Comparison of ENCODE assay signal across 13 mouse cellular contexts in the genomic region with DNA sequence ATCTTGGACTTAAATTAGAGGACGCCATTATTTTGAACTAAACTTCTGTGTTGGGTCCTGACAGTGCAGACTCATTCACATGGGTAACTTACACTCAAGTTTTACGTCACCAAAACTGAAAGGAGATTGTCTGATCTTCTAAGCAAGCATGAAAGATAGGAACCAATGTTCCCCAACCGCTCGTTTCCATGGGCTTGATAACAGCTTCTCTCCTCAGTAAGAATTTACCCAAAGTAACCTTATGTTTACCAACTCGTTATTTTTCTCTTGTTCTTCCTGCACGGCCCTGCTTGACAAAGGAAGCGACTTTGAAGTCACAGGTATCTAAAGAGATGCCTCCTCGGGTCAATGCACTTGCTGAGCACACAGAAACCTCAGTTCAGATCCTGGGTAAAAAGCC.
"Had no signal": no experiment of that assay in that cellular context is flagged by ENCODE, and none has a peak within 500 bp of the region (broad histone marks: within the 10 kb centered on the region; RNA-seq: fewer than 3 reads in every experiment).

No protein-coding gene starts in this region.

- H3K36me3 ChIP-seq: intestine, embryonic 15.5 days; kidney, embryonic 15.5 days; limb, embryonic 15.5 days; liver, embryonic 12.5 days; midbrain, embryonic 10.5 days; neural tube, embryonic 12.5 days had no signal

- ATAC-seq: intestine, embryonic 15.5 days; liver, embryonic 12.5 days had no signal

- DNase-seq: kidney, adult 2 months; kidney, postnatal 25 days; lung, embryonic 14.5 days; lung, postnatal 10 days; lung, postnatal 4 days; midbrain, embryonic 14.5 days; thymus, postnatal 14 days had no signal

- H3K27ac ChIP-seq: intestine, embryonic 15.5 days; limb, embryonic 15.5 days; liver, embryonic 12.5 days; midbrain, embryonic 10.5 days; neural tube, embryonic 12.5 days had no signal

- H3K4me3 ChIP-seq: intestine, embryonic 15.5 days; kidney, embryonic 15.5 days; limb, embryonic 15.5 days; liver, embryonic 12.5 days; midbrain, embryonic 10.5 days; neural tube, embryonic 12.5 days had no signal

- H3K4me1 ChIP-seq: neural tube, embryonic 12.5 days had no signal

- H3K27me3 ChIP-seq: intestine, embryonic 15.5 days; kidney, embryonic 15.5 days; limb, embryonic 15.5 days; neural tube, embryonic 12.5 days had no signal
